Mouse (Mus musculus): ENCODE data around the gene Rad54l. TPM values are rescaled to one million over a fixed set of nuclear protein-coding genes. Genes with fewer than 3 reads are reported as not detected.

The Rad54l gene
- polyA plus RNA-seq, 1 experiment from 2014 or later: 80.9 TPM

GRCm38 (mm10) chr4:116133126-116133525 is 9.6 kb upstream of the Rad54l start:
- no peak for DNase-seq (ENCODE audit: low spot score)
- Histone ChIP-seq H3K27me3 (ENCODE audit: low read depth, poor library complexity, severe bottlenecking) (no peaks in the 10 kb centered on the region), H3K36me3 (peaks cover 14% of the 10 kb centered on the region; the same call in 1 of the 2 replicates), H3K4me3 (no peak overlapping the region), H3K27ac (replicated peaks) (no peak overlapping the region), H3K4me1 (peaks cover 16% of the 10 kb centered on the region), H3K9me3 (replicated peaks) (no peaks in the 10 kb centered on the region)
- WGBS: 90% methylated on average over 4 of the region's 4 CpGs

- WGBS: 72% methylated on average over 6 of the region's 6 CpGs
- Histone ChIP-seq H3K9me3 (replicated peaks) (no peaks in the 10 kb centered on the region), H3K27ac (replicated peaks) (no peak overlapping the region), H3K4me1 (peaks cover 15% of the 10 kb centered on the region), H3K36me3 (peaks cover 14% of the 10 kb centered on the region; the same call in 1 of the 2 replicates), H3K27me3 (ENCODE audit: low read depth, poor library complexity, severe bottlenecking) (no peaks in the 10 kb centered on the region), H3K4me3 (no peak overlapping the region)
- DNase-seq (ENCODE audit: low spot score): no peak
These were observed 4.5 kb upstream of the Rad54l start for GRCm38 (mm10) chr4:116127956-116128355.

GRCm38 (mm10) chr4:116125803-116126386 is 2.4 kb upstream of the Rad54l start:
- 95% methylated on average over 4 of the region's 4 CpGs for WGBS
- peaks cover 27% of the 10 kb centered on the region for H3K4me1 ChIP-seq
- H3K27ac ChIP-seq (replicated peaks): no peak overlapping the region
- H3K27me3 ChIP-seq (ENCODE audit: low read depth, poor library complexity, severe bottlenecking): no peaks in the 10 kb centered on the region
- no peak for DNase-seq (ENCODE audit: low spot score)
- H3K9me3 ChIP-seq (replicated peaks): no peaks in the 10 kb centered on the region
- peaks cover 12% of the 10 kb centered on the region for H3K36me3 ChIP-seq
- H3K4me3 ChIP-seq: no peak overlapping the region

DNA sequence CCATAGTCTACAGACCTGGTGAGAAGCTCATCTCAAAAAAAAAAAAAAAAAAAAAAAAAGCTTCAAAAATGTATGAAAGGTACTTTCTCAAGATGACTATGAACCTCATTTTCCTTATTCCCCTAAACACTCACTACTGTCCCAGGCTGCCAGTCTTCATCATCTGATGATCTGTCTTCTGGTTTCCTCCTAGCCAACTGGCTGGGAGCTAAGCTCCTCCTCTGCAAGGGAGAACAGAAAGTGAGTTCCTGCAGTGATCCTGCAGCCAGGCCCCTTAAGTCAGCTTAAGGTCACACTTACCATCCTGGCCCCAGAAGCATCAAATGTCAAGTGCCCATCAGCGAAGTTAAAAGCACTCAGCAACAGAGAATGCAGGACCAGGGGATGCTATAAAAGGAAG is 728 bp downstream of the Rad54l start:
- peak overlapping the region; percentile 84 for H3K27ac ChIP-seq (replicated peaks)
- no peak for DNase-seq (ENCODE audit: low spot score)
- WGBS: 7% methylated on average over 1 of the region's 1 CpGs
- H3K27me3 ChIP-seq (ENCODE audit: low read depth, poor library complexity, severe bottlenecking): no peaks in the 10 kb centered on the region
- peak overlapping the region; percentile 83 for H3K4me3 ChIP-seq
- no peaks in the 10 kb centered on the region for H3K9me3 ChIP-seq (replicated peaks)
- H3K4me1 ChIP-seq: peaks cover 27% of the 10 kb centered on the region
- peaks cover 34% of the 10 kb centered on the region for H3K36me3 ChIP-seq

GRCm38 (mm10) chr4:116111486-116111885 is 12.0 kb downstream of the Rad54l start:
- peaks cover 94% of the 10 kb centered on the region for H3K36me3 ChIP-seq
- H3K27ac ChIP-seq (replicated peaks): no peak overlapping the region
- H3K4me3 ChIP-seq: no peak overlapping the region
- no peaks in the 10 kb centered on the region for H3K4me1 ChIP-seq
- H3K9me3 ChIP-seq (replicated peaks): no peaks in the 10 kb centered on the region
- no peak for DNase-seq (ENCODE audit: low spot score)
- WGBS: 93% methylated on average over 2 of the region's 2 CpGs
- H3K27me3 ChIP-seq (ENCODE audit: low read depth, poor library complexity, severe bottlenecking): no peaks in the 10 kb centered on the region

DNA sequence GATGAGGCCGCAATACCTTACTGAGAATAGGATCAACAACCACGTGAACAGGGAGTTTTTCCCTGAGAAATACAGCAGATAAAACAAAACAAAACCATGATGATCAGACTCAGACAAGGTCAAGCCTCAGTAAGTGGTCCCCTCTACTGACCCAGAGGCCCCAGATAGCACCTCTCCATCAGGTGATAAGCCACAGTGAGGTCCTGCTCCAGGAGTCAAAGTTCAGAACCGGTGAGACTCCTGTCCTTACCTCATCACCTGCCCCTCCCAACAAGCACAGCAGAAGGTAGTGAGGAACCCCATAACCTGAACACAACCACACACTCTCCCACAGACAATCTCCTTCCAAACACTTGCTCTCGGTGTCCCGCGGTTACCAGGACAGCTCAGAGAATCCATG is 12.8 kb downstream of the Rad54l start:
- peaks cover 93% of the 10 kb centered on the region for H3K36me3 ChIP-seq
- 94% methylated on average over 6 of the region's 6 CpGs for WGBS
- DNase-seq (ENCODE audit: low spot score): no peak
- H3K4me3 ChIP-seq: no peak overlapping the region
- no peak overlapping the region for H3K27ac ChIP-seq (replicated peaks)
- no peaks in the 10 kb centered on the region for H3K4me1 ChIP-seq
- H3K27me3 ChIP-seq (ENCODE audit: low read depth, poor library complexity, severe bottlenecking): no peaks in the 10 kb centered on the region
- no peaks in the 10 kb centered on the region for H3K9me3 ChIP-seq (replicated peaks)

GRCm38 (mm10) chr4:116105278-116105677 is 18.2 kb downstream of the Rad54l start:
- Histone ChIP-seq H3K36me3 (peaks cover 96% of the 10 kb centered on the region), H3K4me1 (no peaks in the 10 kb centered on the region), H3K27me3 (ENCODE audit: low read depth, poor library complexity, severe bottlenecking) (no peaks in the 10 kb centered on the region), H3K27ac (replicated peaks) (no peak overlapping the region), H3K4me3 (no peak overlapping the region), H3K9me3 (replicated peaks) (no peaks in the 10 kb centered on the region)
- no peak for DNase-seq (ENCODE audit: low spot score)
- 95% methylated on average over 5 of the region's 5 CpGs for WGBS

DNA sequence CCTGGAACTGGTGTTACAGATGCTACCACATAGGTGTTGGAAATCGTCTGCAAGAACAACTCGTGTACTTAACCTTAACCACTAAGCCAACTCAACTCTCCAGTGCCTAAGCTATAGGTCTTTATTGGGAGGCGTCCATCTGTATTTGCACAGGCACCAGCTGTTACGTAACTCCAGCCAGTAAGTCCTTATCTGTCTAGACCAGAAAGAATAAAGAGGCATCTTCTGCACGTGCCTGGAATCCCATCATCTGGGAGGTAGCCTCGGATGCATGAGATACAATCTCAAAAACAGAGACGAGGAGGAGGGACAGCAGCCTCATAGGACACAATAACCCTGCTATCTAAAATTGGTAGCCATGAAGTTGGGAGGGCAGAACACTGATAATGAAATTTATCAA is 22.5 kb downstream of the Rad54l start:
- no peaks in the 10 kb centered on the region for H3K27me3 ChIP-seq (ENCODE audit: low read depth, poor library complexity, severe bottlenecking)
- no peaks in the 10 kb centered on the region for H3K4me1 ChIP-seq
- H3K4me3 ChIP-seq: no peak overlapping the region
- 92% methylated on average over 7 of the region's 7 CpGs for WGBS
- H3K27ac ChIP-seq (replicated peaks): no peak overlapping the region
- DNase-seq (ENCODE audit: low spot score): no peak
- H3K36me3 ChIP-seq: peaks cover 100% of the 10 kb centered on the region
- H3K9me3 ChIP-seq (replicated peaks): no peaks in the 10 kb centered on the region

- no peak overlapping the region for H3K27ac ChIP-seq (replicated peaks)
- DNase-seq (ENCODE audit: low spot score): no peak
- 91% methylated on average over 8 of the region's 8 CpGs for WGBS
- no peaks in the 10 kb centered on the region for H3K9me3 ChIP-seq (replicated peaks)
- no peaks in the 10 kb centered on the region for H3K4me1 ChIP-seq
- no peak overlapping the region for H3K4me3 ChIP-seq
- H3K36me3 ChIP-seq: peaks cover 100% of the 10 kb centered on the region
- no peaks in the 10 kb centered on the region for H3K27me3 ChIP-seq (ENCODE audit: low read depth, poor library complexity, severe bottlenecking)
These were observed 26.3 kb downstream of the Rad54l start for GRCm38 (mm10) chr4:116097211-116097610.

DNA sequence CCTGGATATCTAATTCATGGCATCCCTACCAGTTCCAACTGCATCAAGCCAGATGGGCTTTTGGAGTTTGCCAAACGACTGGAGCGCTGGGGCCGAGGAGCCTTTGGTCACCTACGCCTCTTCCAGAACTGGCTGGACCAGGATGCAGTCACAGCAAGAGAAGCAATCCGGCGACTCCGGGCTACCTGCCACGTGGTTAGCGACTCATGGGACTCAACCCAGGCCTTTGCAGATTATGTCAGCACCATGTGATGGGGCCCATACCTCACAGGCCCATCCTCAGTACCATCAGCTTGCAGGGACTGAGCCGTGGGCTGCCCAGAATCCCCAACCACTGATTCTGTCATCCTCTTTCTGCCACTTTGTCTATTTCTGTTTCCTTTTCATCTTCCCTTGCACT is 27.2 kb downstream of the Rad54l start:
- Histone ChIP-seq H3K27me3 (ENCODE audit: low read depth, poor library complexity, severe bottlenecking) (no peaks in the 10 kb centered on the region), H3K4me1 (no peaks in the 10 kb centered on the region), H3K36me3 (peaks cover 100% of the 10 kb centered on the region), H3K4me3 (no peak overlapping the region), H3K9me3 (replicated peaks) (no peaks in the 10 kb centered on the region), H3K27ac (replicated peaks) (no peak overlapping the region)
- DNase-seq (ENCODE audit: low spot score): no peak
- WGBS: 90% methylated on average over 10 of the region's 10 CpGs

- 88% methylated on average over 23 of the region's 23 CpGs for WGBS
- H3K9me3 ChIP-seq (replicated peaks): no peaks in the 10 kb centered on the region
- H3K27ac ChIP-seq (replicated peaks): no peak overlapping the region
- peaks cover 98% of the 10 kb centered on the region for H3K36me3 ChIP-seq
- no peaks in the 10 kb centered on the region for H3K4me1 ChIP-seq
- H3K4me3 ChIP-seq: no peak overlapping the region
- DNase-seq (ENCODE audit: low spot score): no peak
- H3K27me3 ChIP-seq (ENCODE audit: low read depth, poor library complexity, severe bottlenecking): no peaks in the 10 kb centered on the region
These were observed 34.8 kb downstream of the Rad54l start for GRCm38 (mm10) chr4:116088510-116089249.

GRCm38 (mm10) chr4:116077240-116078095 is 46.0 kb downstream of the Rad54l start:
- DNase-seq (ENCODE audit: low spot score): no peak
- Histone ChIP-seq H3K36me3 (peaks cover 35% of the 10 kb centered on the region), H3K4me3 (peak overlapping the region; percentile 99), H3K4me1 (peaks cover 37% of the 10 kb centered on the region), H3K27ac (replicated peaks) (peak overlapping the region; percentile 99), H3K9me3 (replicated peaks) (no peaks in the 10 kb centered on the region), H3K27me3 (ENCODE audit: low read depth, poor library complexity, severe bottlenecking) (no peaks in the 10 kb centered on the region)
- 58% methylated on average over 3 of the region's 3 CpGs for whole genome bisulfite sequencing

All from midbrain, embryonic 10.5 days (tissue).